Mouse (Mus musculus) bone marrow macrophage, adult 2 months (primary cell): ENCODE measurements around the gene Unc93a2.
"Not testable (repeated sequence)": the region's sequence is repeated elsewhere in the genome, so short reads cannot be mapped to it uniquely, and the experiment has no call there.

Experiments
- CTCF ChIP-seq: IDR thresholded peaks from 2 replicates; pipeline ENCODE4 v1.5.1; 2012; ENCODE audit warnings: low read depth, mild to moderate bottlenecking, low read length, moderate library complexity
- POLR2A ChIP-seq: IDR thresholded peaks from 2 replicates; pipeline ENCODE4 v1.6.1; 2012; ENCODE audit warnings: mild to moderate bottlenecking, low read depth, low read length, borderline replicate concordance

GRCm38 (mm10) chr17:7414601-7415310 lies 29.5 kb upstream of the Unc93a2 start:
- TF ChIP-seq CTCF, POLR2A: not testable (repeated sequence)
